Mouse (Mus musculus): ENCODE data around the gene Opcml. TPM values are rescaled to one million over a fixed set of nuclear protein-coding genes. Genes with fewer than 3 reads are reported as not detected.

The Opcml gene
- total RNA-seq, 1 experiment = 0.49 TPM

- no peaks in the 10 kb centered on the region for H3K9me3 ChIP-seq (ENCODE audit: control insufficient read depth, insufficient read depth, low read depth, low read length)
- no peak overlapping the region for H3K4me3 ChIP-seq (ENCODE audit: insufficient read depth in 1 of 2, low read depth in 1 of 2, low read length in 2 of 2, poor library complexity in 1 of 2, severe bottlenecking in 1 of 2)
- H3K9ac ChIP-seq (ENCODE audit: insufficient read depth, low read depth, low read length, poor library complexity, severe bottlenecking) = no peak overlapping the region
- in situ Hi-C loops (cut with MboI; ENCODE audit: low sequenced_read_pairs in 2 of 2, unreplicated experiment in 2 of 2) = no loop called here
- H3K27ac ChIP-seq (ENCODE audit: insufficient read depth, low read depth, low read length, poor library complexity, severe bottlenecking) = no peak overlapping the region
- no peak for DNase-seq (ENCODE audit: low read depth, low spot score)
- no peaks in the 10 kb centered on the region for H3K36me3 ChIP-seq (ENCODE audit: control insufficient read depth, insufficient read depth, low read length, poor library complexity, severe bottlenecking)
- TF ChIP-seq ZNF384 (IDR thresholded peaks at IDR 0.05; ENCODE audit: low read depth, low read length) (no peak), HCFC1 (IDR thresholded peaks at IDR 0.05; ENCODE audit: borderline replicate concordance, insufficient read depth, low read length) (no peak), CHD2 (IDR thresholded peaks at IDR 0.05; ENCODE audit: low read depth, low read length) (no peak), MAFK (IDR thresholded peaks at IDR 0.05; ENCODE audit: insufficient read depth, low read depth, low read length) (no peak), ZC3H11A (IDR thresholded peaks at IDR 0.05; ENCODE audit: borderline replicate concordance, low read depth, low read length) (no peak)
- H3K4me1 ChIP-seq (ENCODE audit: control insufficient read depth in 2 of 2, insufficient read depth in 2 of 2, low read length in 2 of 2, poor library complexity in 1 of 2) = no peaks in the 10 kb centered on the region
Observed at GRCm38 (mm10) chr9:27945323-27946010, 154.9 kb downstream of the Opcml start.

GRCm38 (mm10) chr9:27951110-27951509, 160.5 kb downstream of the Opcml start:
- Histone ChIP-seq H3K4me3 (ENCODE audit: insufficient read depth in 1 of 2, low read depth in 1 of 2, low read length in 2 of 2, poor library complexity in 1 of 2, severe bottlenecking in 1 of 2) (no peak overlapping the region), H3K9me3 (ENCODE audit: control insufficient read depth, insufficient read depth, low read depth, low read length) (no peaks in the 10 kb centered on the region)
- in situ Hi-C loops (cut with MboI; ENCODE audit: low sequenced_read_pairs in 2 of 2, unreplicated experiment in 2 of 2) = no loop called here

GRCm38 (mm10) chr9:27961682-27962081, 171.1 kb downstream of the Opcml start:
- no peak overlapping the region for H3K27ac ChIP-seq (ENCODE audit: insufficient read depth, low read depth, low read length, poor library complexity, severe bottlenecking)
- no peak overlapping the region for H3K4me3 ChIP-seq (ENCODE audit: insufficient read depth in 1 of 2, low read depth in 1 of 2, low read length in 2 of 2, poor library complexity in 1 of 2, severe bottlenecking in 1 of 2)
- no peaks in the 10 kb centered on the region for H3K36me3 ChIP-seq (ENCODE audit: control insufficient read depth, insufficient read depth, low read length, poor library complexity, severe bottlenecking)
- H3K4me1 ChIP-seq (ENCODE audit: control insufficient read depth in 2 of 2, insufficient read depth in 2 of 2, low read length in 2 of 2, poor library complexity in 1 of 2) = no peaks in the 10 kb centered on the region
- no peak for DNase-seq (ENCODE audit: low read depth, low spot score)
- no peak overlapping the region for H3K9ac ChIP-seq (ENCODE audit: insufficient read depth, low read depth, low read length, poor library complexity, severe bottlenecking)
- H3K9me3 ChIP-seq (ENCODE audit: control insufficient read depth, insufficient read depth, low read depth, low read length) = no peaks in the 10 kb centered on the region
- TF ChIP-seq MAFK (IDR thresholded peaks at IDR 0.05; ENCODE audit: insufficient read depth, low read depth, low read length) (no peak), ZC3H11A (IDR thresholded peaks at IDR 0.05; ENCODE audit: borderline replicate concordance, low read depth, low read length) (no peak), ZNF384 (IDR thresholded peaks at IDR 0.05; ENCODE audit: low read depth, low read length) (no peak), CHD2 (IDR thresholded peaks at IDR 0.05; ENCODE audit: low read depth, low read length) (no peak), HCFC1 (IDR thresholded peaks at IDR 0.05; ENCODE audit: borderline replicate concordance, insufficient read depth, low read length) (no peak)
- in situ Hi-C loops (cut with MboI; ENCODE audit: low sequenced_read_pairs in 2 of 2, unreplicated experiment in 2 of 2) = no loop called here

More at GRCm38 (mm10) chr9:27951110-27951509, 160.5 kb downstream of the Opcml start:
- DNase-seq (ENCODE audit: low read depth, low spot score) = no peak
- no peaks in the 10 kb centered on the region for H3K4me1 ChIP-seq (ENCODE audit: control insufficient read depth in 2 of 2, insufficient read depth in 2 of 2, low read length in 2 of 2, poor library complexity in 1 of 2)
- no peak for TF ChIP-seq MAFK (IDR thresholded peaks at IDR 0.05; ENCODE audit: insufficient read depth, low read depth, low read length)
- TF ChIP-seq ZC3H11A (IDR thresholded peaks at IDR 0.05; ENCODE audit: borderline replicate concordance, low read depth, low read length) = no peak
- no peak for TF ChIP-seq ZNF384 (IDR thresholded peaks at IDR 0.05; ENCODE audit: low read depth, low read length)
- TF ChIP-seq CHD2 (IDR thresholded peaks at IDR 0.05; ENCODE audit: low read depth, low read length) = no peak
- TF ChIP-seq HCFC1 (IDR thresholded peaks at IDR 0.05; ENCODE audit: borderline replicate concordance, insufficient read depth, low read length) = no peak
- H3K9ac ChIP-seq (ENCODE audit: insufficient read depth, low read depth, low read length, poor library complexity, severe bottlenecking) = no peak overlapping the region
- no peak overlapping the region for H3K27ac ChIP-seq (ENCODE audit: insufficient read depth, low read depth, low read length, poor library complexity, severe bottlenecking)
- H3K36me3 ChIP-seq (ENCODE audit: control insufficient read depth, insufficient read depth, low read length, poor library complexity, severe bottlenecking) = no peaks in the 10 kb centered on the region

GRCm38 (mm10) chr9:27963385-27963784, 172.8 kb downstream of the Opcml start:
- TF ChIP-seq MAFK (IDR thresholded peaks at IDR 0.05; ENCODE audit: insufficient read depth, low read depth, low read length) = no peak
- no peak for TF ChIP-seq ZC3H11A (IDR thresholded peaks at IDR 0.05; ENCODE audit: borderline replicate concordance, low read depth, low read length)
- TF ChIP-seq ZNF384 (IDR thresholded peaks at IDR 0.05; ENCODE audit: low read depth, low read length) = no peak
- Histone ChIP-seq H3K9me3 (ENCODE audit: control insufficient read depth, insufficient read depth, low read depth, low read length) (no peaks in the 10 kb centered on the region), H3K36me3 (ENCODE audit: control insufficient read depth, insufficient read depth, low read length, poor library complexity, severe bottlenecking) (no peaks in the 10 kb centered on the region), H3K27ac (ENCODE audit: insufficient read depth, low read depth, low read length, poor library complexity, severe bottlenecking) (no peak overlapping the region), H3K4me1 (ENCODE audit: control insufficient read depth in 2 of 2, insufficient read depth in 2 of 2, low read length in 2 of 2, poor library complexity in 1 of 2) (no peaks in the 10 kb centered on the region), H3K4me3 (ENCODE audit: insufficient read depth in 1 of 2, low read depth in 1 of 2, low read length in 2 of 2, poor library complexity in 1 of 2, severe bottlenecking in 1 of 2) (no peak overlapping the region), H3K9ac (ENCODE audit: insufficient read depth, low read depth, low read length, poor library complexity, severe bottlenecking) (no peak overlapping the region)
- no peak for DNase-seq (ENCODE audit: low read depth, low spot score)
- in situ Hi-C loops (cut with MboI; ENCODE audit: low sequenced_read_pairs in 2 of 2, unreplicated experiment in 2 of 2) = no loop called here
